Mouse (Mus musculus) lung, adult 2 months (tissue): Measurements from ENCODE around the gene Ndst2. TPM values are rescaled to one million over a fixed set of nuclear protein-coding genes. Genes with fewer than 3 reads are reported as not detected.

Experiments
- DNase-seq: peaks from one replicate; pipeline ENCODE4 v3.0.0; 2022
- H3K4me1 ChIP-seq: fragments of 200-500 bp; 2 replicates; pipeline ENCODE4 v1.6.1; 2011; ENCODE audit warnings: low read length; ENCODE audit not compliant: control insufficient read depth, insufficient read depth
- H3K4me3 ChIP-seq: fragments of 200-500 bp; replicated peaks from 2 replicates; pipeline ENCODE3; 2011; ENCODE audit warnings: low read depth, mild to moderate bottlenecking, control low read depth, low read length; ENCODE audit errors: extremely low read depth
- CTCF ChIP-seq: fragments of 200-500 bp; IDR thresholded peaks from 2 replicates; pipeline ENCODE4 v1.5.1; 2011; ENCODE audit warnings: mild to moderate bottlenecking, low read length, control low read depth; ENCODE audit not compliant: insufficient read depth
- POLR2A ChIP-seq: fragments of 200-500 bp; IDR thresholded peaks from 2 replicates; pipeline ENCODE4 v1.6.1; 2011; ENCODE audit warnings: low read depth, mild to moderate bottlenecking, control low read depth, low read length, borderline replicate concordance; ENCODE audit errors: extremely low read depth
- WGBS: fragments of 180-500 bp; shearing (Covaris S2); methylation state at CpG from one replicate; pipeline ENCODE4 v1.1.7; 2018; 5-methylcytosine and 5-hydroxymethylcytosine counted together
- polyA plus RNA-seq: library from polyadenylated mRNA; depleted of rRNA; stranded (reverse); fragments of >200 nt; gene quantifications from 2 replicates; pipeline ENCODE4 v1.2.3, GENCODE M21; 2012

The Ndst2 gene
- polyA plus RNA-seq, 1 experiment = 44.0 TPM

GRCm38 (mm10) chr14:20767936-20768335 lies 33.6 kb upstream of the Ndst2 start:
- TF ChIP-seq CTCF (peak; percentile 17; the same call in 1 of the 2 replicates), POLR2A (no peak)
- no peak overlapping the region for H3K4me3 ChIP-seq
- peaks cover 19% of the 10 kb centered on the region for H3K4me1 ChIP-seq
- WGBS = 65% methylated on average over 7 of the region's 7 CpGs
- no peak for DNase-seq

DNA sequence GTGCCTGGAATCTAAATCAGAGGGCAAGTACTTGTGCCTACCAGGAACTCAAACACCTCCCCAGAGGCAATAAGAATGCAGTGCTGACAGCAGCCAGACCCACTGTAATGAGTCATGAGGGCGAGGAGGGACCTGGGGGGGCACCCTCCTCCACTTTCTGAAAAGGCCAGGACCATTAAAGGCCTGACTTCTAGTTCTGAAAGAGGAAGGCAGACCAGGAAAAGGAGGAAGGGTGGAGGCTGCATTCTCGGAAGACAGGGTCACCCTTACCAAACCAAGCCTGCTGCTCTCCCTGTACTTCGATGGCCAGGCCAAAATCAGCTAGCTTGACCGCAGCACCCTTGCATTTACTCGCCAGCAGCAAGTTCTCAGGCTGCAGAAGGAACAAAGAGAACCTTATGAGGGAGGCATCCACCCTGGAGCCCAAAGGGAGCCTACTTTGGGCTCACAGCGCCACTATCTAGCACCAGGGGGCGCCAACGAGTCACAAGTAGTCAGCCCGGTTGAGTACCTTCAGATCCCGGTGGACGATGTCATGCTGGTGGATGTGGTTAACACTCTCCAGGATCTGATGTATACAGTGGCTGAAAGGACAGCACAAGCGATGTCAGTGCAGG lies 31.4 kb upstream of the Ndst2 start:
- TF ChIP-seq POLR2A = no peak
- peak; percentile 87 for TF ChIP-seq CTCF
- 15% methylated on average over 12 of the region's 12 CpGs for WGBS
- DNase-seq = peak; percentile 92
- Histone ChIP-seq H3K4me3 (no peak overlapping the region), H3K4me1 (peaks cover 11% of the 10 kb centered on the region)

- H3K4me1 ChIP-seq = peaks cover 10% of the 10 kb centered on the region
- no peak for DNase-seq
- H3K4me3 ChIP-seq = no peak overlapping the region
- 72% methylated on average over 5 of the region's 5 CpGs for WGBS
- no peak for TF ChIP-seq CTCF
- TF ChIP-seq POLR2A = no peak
Observed at GRCm38 (mm10) chr14:20764942-20765341, 30.6 kb upstream of the Ndst2 start.

- no peaks in the 10 kb centered on the region for H3K4me1 ChIP-seq
- 73% methylated on average over 8 of the region's 8 CpGs for WGBS
- H3K4me3 ChIP-seq = no peak overlapping the region
- TF ChIP-seq CTCF (no peak), POLR2A (no peak)
- no peak for DNase-seq
Observed at GRCm38 (mm10) chr14:20758768-20759435, 24.5 kb upstream of the Ndst2 start.

- TF ChIP-seq CTCF (no peak), POLR2A (no peak)
- 89% methylated on average over 22 of the region's 22 CpGs for WGBS
- no peaks in the 10 kb centered on the region for H3K4me1 ChIP-seq
- H3K4me3 ChIP-seq = no peak overlapping the region
- no peak for DNase-seq
Observed at GRCm38 (mm10) chr14:20757370-20757907, 23.1 kb upstream of the Ndst2 start.

DNA sequence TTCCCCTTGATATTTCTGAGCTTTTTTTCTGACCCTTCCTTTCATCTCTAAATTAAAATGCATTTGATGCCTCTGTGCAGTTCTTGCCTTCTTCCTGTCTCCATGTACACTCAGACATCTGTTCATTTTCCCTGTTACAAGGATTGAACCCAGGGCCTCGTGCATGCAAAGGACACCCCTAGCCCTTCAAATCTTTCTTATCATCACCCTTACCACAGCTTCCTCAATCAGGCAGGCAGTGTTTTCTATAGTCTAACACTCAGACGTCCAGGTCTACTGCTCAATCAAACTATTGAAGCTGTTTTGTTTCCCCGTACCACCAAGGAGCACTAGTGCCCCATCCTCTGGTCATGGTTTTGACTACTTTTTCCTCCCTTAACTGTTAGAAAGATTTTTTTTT lies 19.4 kb upstream of the Ndst2 start:
- TF ChIP-seq CTCF (no peak), POLR2A (no peak)
- no peak overlapping the region for H3K4me3 ChIP-seq
- WGBS = 75% methylated on average over 3 of the region's 3 CpGs
- no peaks in the 10 kb centered on the region for H3K4me1 ChIP-seq
- DNase-seq = no peak

- 94% methylated on average over 5 of the region's 5 CpGs for WGBS
- no peak for TF ChIP-seq POLR2A
- no peak for TF ChIP-seq CTCF
- DNase-seq = no peak
- Histone ChIP-seq H3K4me1 (no peaks in the 10 kb centered on the region), H3K4me3 (no peak overlapping the region)
Observed at GRCm38 (mm10) chr14:20750503-20750902, 16.1 kb upstream of the Ndst2 start.

DNA sequence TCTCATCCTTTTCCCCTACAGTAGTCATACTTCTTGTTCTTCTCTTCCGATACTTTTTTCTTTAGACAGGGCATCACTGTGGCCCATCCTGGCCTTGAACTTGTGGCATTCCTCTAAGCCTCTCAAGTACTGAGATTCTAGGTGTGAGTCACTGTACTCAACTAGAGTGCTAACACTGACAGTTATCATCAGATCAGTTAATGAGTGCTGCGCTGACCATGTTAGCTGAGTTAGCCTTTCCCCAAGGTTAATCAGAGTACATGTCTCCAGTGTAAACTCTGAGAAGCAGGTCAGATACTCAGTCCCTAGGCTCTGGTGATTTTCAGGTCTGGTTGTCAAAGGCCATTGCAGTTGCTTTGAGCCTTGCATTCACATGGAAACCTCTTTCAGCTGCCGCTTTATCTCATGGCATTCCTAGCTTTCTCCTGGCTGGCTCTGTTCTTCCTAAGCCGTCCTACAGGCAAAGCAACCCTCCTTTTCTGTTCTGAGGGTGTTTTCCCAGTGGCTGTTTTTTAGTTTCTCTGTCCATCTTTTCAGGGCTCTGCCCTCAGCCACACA lies 15.2 kb upstream of the Ndst2 start:
- TF ChIP-seq CTCF (no peak), POLR2A (no peak)
- WGBS = 87% methylated on average over 4 of the region's 4 CpGs
- no peaks in the 10 kb centered on the region for H3K4me1 ChIP-seq
- no peak for DNase-seq
- no peak overlapping the region for H3K4me3 ChIP-seq

DNA sequence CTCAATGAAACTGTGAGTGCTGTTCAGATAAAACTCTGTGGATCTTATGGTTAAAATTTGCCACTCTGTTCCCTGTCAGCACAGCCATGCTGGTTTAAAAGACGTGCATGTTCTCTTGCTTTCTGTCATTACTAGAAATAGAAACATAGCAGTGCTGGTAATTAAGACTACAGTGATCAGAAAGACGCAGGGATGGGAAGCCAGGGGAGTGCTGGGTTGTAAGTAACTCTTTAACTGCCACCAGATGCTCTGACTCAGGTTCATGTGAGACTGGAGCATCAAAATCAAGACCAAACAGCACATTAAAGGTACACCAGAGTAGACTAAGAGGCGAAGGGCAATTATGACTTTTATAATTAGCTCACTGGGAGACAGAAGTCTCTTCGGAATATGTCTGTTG lies 14.0 kb upstream of the Ndst2 start:
- no peaks in the 10 kb centered on the region for H3K4me1 ChIP-seq
- TF ChIP-seq POLR2A = no peak
- no peak for TF ChIP-seq CTCF
- no peak for DNase-seq
- H3K4me3 ChIP-seq = no peak overlapping the region
- 70% methylated on average over 4 of the region's 4 CpGs for WGBS
